Mouse (Mus musculus) neural tube, embryonic 11.5 days (tissue): ENCODE measurements around the gene Arhgap6. TPM values are rescaled to one million over a fixed set of nuclear protein-coding genes. Genes with fewer than 3 reads are reported as not detected.

Experiments used
- ATAC-seq: fragments of 200-750 bp; cut with Nextera tagmentation; 2 replicates; pipeline ENCODE4 v1.8.0; 2017; ENCODE audit warnings: moderate number of reproducible peaks, mild to moderate bottlenecking, moderate TSS enrichment, moderate library complexity; ENCODE audit not compliant: insufficient read depth, low FRiP score, low TSS enrichment
- DNase-seq: peaks from one replicate; pipeline ENCODE4 v3.0.0-alpha.2; 2015; ENCODE audit warnings: low spot score
- H3K27ac ChIP-seq: fragments of 300-500 bp; sonication (generic); 2 replicates; pipeline ENCODE4 v1.5.1; 2014; ENCODE audit warnings: low read depth, mild to moderate bottlenecking, low read length
- H3K27me3 ChIP-seq: fragments of 300-500 bp; sonication (generic); 2 replicates; pipeline ENCODE4 v1.6.1; 2014; ENCODE audit warnings: mild to moderate bottlenecking, low read length, mixed read lengths; ENCODE audit not compliant: control insufficient read depth, insufficient read depth
- H3K36me3 ChIP-seq: fragments of 300-500 bp; sonication (generic); 2 replicates; pipeline ENCODE4 v1.6.1; 2014; ENCODE audit warnings: mild to moderate bottlenecking, low read length, moderate library complexity, mixed read lengths; ENCODE audit not compliant: control insufficient read depth, insufficient read depth
- H3K4me1 ChIP-seq: fragments of 300-500 bp; sonication (generic); 2 replicates; pipeline ENCODE4 v1.6.1; 2014; ENCODE audit warnings: low read length, mixed read lengths; ENCODE audit not compliant: control insufficient read depth, insufficient read depth
- H3K4me2 ChIP-seq: fragments of 300-500 bp; sonication (generic); 2 replicates; pipeline ENCODE4 v1.6.1; 2014; ENCODE audit warnings: low read depth, mild to moderate bottlenecking, moderate library complexity
- H3K4me3 ChIP-seq: fragments of 300-500 bp; sonication (generic); 2 replicates; pipeline ENCODE4 v1.5.1; 2014; ENCODE audit warnings: low read depth, low read length
- H3K9ac ChIP-seq: fragments of 300-500 bp; sonication (generic); 2 replicates; pipeline ENCODE4 v1.6.1; 2014; ENCODE audit warnings: mild to moderate bottlenecking, low read length
- H3K9me3 ChIP-seq: fragments of 300-500 bp; sonication (generic); 2 replicates; pipeline ENCODE4 v1.6.1; 2016; ENCODE audit warnings: low read length; ENCODE audit not compliant: control insufficient read depth
- WGBS: fragments of 180-500 bp; shearing (Covaris S2); extraction: QIAGEN DNeasy Blood & Tissue Kit; methylation state at CpG from one replicate; pipeline ENCODE4 v1.1.7; 2014; 5-methylcytosine and 5-hydroxymethylcytosine counted together
- polyA plus RNA-seq: library from polyadenylated mRNA; unstranded; fragments of >200 nt; fragmentation: Nextera tagmentation; extraction: Ambion mirVana; gene quantifications from 2 replicates; pipeline ENCODE4 v1.2.1, GENCODE M21; 2014

Arhgap6 gene
- polyA plus RNA-seq, 1 experiment from 2014 or later: 1.8 TPM

- H3K9me3 ChIP-seq: no peaks in the 10 kb centered on the region
- H3K4me1 ChIP-seq: no peaks in the 10 kb centered on the region
- H3K4me3 ChIP-seq: no peak overlapping the region
- H3K9ac ChIP-seq: no peak overlapping the region
- H3K36me3 ChIP-seq: no peaks in the 10 kb centered on the region
- no peak overlapping the region for H3K4me2 ChIP-seq
- 39% methylated on average over 4 of the region's 4 CpGs for WGBS
- ATAC-seq (no peak), DNase-seq (no peak)
- no peaks in the 10 kb centered on the region; the same call in 1 of the 2 replicates for H3K27me3 ChIP-seq
- no peak overlapping the region for H3K27ac ChIP-seq
These were observed 143.0 kb downstream of the Arhgap6 start for GRCm38 (mm10) chrX:168937941-168938340.

DNA sequence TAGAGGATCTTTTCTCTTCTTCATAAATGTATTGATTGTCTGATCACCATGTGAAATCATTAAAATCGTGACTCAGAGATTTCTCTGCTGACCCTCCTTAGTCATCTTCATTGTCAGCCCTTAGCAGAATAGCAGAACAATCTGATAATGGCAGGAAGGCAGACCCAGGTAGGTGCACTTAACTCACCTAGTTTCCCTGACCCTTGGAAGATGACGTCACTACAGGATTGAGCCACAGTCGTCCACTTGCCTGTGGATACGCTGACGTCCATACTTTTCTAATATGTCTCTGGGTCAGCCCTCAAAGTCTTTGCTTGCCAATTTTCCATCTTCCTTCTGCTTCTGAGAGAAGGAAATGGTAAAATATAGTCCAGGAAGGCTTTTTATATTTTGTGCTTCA, 146.8 kb downstream of the Arhgap6 start:
- Histone ChIP-seq H3K27ac (no peak overlapping the region), H3K4me3 (no peak overlapping the region), H3K4me2 (no peak overlapping the region), H3K4me1 (no peaks in the 10 kb centered on the region), H3K9ac (no peak overlapping the region), H3K27me3 (no peaks in the 10 kb centered on the region; the same call in 1 of the 2 replicates), H3K36me3 (no peaks in the 10 kb centered on the region), H3K9me3 (no peaks in the 10 kb centered on the region)
- ATAC-seq: no peak
- 93% methylated on average over 5 of the region's 5 CpGs for WGBS
- DNase-seq: no peak

DNA sequence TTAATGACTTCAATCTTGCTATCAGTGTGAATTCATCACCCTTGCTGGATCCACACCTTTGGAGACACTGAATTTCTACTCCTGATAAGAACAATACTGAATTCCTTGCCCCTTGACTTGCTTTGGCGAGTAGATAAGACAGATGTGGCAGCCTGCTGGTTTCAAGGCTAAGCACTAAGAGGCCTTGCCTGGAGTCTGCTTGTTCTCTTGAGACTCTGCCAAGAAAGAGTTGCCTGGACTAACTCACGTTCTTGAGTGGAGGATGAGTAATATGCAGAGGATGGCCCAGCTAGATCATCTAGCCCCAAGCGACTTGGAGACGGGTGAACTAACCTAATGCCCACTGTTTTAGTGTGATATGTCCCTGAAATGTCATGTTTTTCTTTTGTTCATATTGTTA, 148.3 kb downstream of the Arhgap6 start:
- H3K36me3 ChIP-seq: no peaks in the 10 kb centered on the region
- H3K9me3 ChIP-seq: no peaks in the 10 kb centered on the region
- ATAC-seq (no peak), DNase-seq (no peak)
- H3K4me1 ChIP-seq: no peaks in the 10 kb centered on the region
- no peak overlapping the region for H3K4me2 ChIP-seq
- H3K27ac ChIP-seq: no peak overlapping the region
- H3K9ac ChIP-seq: no peak overlapping the region
- no peak overlapping the region for H3K4me3 ChIP-seq
- 77% methylated on average over 4 of the region's 4 CpGs for WGBS
- no peaks in the 10 kb centered on the region; the same call in 1 of the 2 replicates for H3K27me3 ChIP-seq

- Histone ChIP-seq H3K9ac (no peak overlapping the region), H3K4me2 (no peak overlapping the region), H3K36me3 (no peaks in the 10 kb centered on the region), H3K9me3 (no peaks in the 10 kb centered on the region), H3K27me3 (0 out of 2 replicates have a peak, but pooled peaks cover 4% of the 10 kb centered on the region), H3K4me3 (no peak overlapping the region), H3K27ac (no peak overlapping the region), H3K4me1 (no peaks in the 10 kb centered on the region)
- ATAC-seq (no peak), DNase-seq (no peak)
- WGBS: 74% methylated on average over 1 of the region's 1 CpGs
These were observed 180.5 kb downstream of the Arhgap6 start for GRCm38 (mm10) chrX:168975444-168975843.

DNA sequence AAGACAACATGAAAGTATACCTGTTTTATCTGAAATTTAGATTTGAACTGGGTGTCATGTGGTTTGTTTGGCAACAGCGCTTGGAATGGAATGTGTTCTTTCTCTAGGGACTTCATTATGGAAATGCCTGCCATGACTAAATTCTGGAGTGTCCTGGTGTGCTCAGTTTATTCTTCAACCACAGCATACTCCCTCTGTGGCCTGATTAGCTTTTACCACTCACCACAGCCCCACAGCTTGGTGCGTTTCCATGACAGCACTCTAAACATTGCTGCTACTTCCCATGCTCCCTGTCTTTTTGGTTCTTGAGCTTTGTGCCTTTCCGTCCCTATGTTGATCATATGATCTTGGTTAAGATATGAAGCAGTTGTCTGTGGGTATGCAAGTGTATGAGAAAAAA, 182.9 kb downstream of the Arhgap6 start:
- H3K27ac ChIP-seq: no peak overlapping the region
- H3K9ac ChIP-seq: no peak overlapping the region
- H3K36me3 ChIP-seq: no peaks in the 10 kb centered on the region
- no peaks in the 10 kb centered on the region for H3K4me1 ChIP-seq
- DNase-seq (no peak), ATAC-seq (no peak)
- 78% methylated on average over 3 of the region's 3 CpGs for WGBS
- H3K4me2 ChIP-seq: no peak overlapping the region
- no peaks in the 10 kb centered on the region for H3K9me3 ChIP-seq
- H3K27me3 ChIP-seq: 0 out of 2 replicates have a peak, but pooled peaks cover 4% of the 10 kb centered on the region
- H3K4me3 ChIP-seq: no peak overlapping the region

DNA sequence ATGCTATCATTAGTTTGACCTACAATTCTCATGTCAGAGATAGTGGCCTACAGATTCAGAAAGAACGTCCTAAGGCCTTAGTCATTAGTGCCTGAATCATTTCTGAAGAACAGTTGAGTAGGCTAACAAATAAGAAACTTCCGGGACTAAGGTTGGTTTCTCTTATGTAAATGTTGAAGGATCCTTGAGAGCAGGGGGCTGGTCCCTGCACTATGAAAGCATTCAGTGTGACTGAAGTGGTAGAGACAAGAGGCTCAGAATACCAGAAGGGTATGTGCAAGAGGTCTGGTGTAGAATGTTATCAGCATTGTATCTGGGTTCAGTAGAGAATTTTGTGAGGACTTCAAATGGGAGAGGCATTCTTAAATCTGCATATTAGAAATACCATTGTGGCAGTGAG, 185.5 kb downstream of the Arhgap6 start:
- no peak for ATAC-seq
- Histone ChIP-seq H3K27ac (no peak overlapping the region), H3K4me2 (no peak overlapping the region), H3K4me3 (no peak overlapping the region), H3K36me3 (no peaks in the 10 kb centered on the region), H3K9ac (no peak overlapping the region), H3K4me1 (no peaks in the 10 kb centered on the region), H3K9me3 (no peaks in the 10 kb centered on the region), H3K27me3 (0 out of 2 replicates have a peak, but pooled peaks cover under 1% of the 10 kb centered on the region)
- no peak for DNase-seq
- WGBS: 80% methylated on average over 2 of the region's 2 CpGs

DNA sequence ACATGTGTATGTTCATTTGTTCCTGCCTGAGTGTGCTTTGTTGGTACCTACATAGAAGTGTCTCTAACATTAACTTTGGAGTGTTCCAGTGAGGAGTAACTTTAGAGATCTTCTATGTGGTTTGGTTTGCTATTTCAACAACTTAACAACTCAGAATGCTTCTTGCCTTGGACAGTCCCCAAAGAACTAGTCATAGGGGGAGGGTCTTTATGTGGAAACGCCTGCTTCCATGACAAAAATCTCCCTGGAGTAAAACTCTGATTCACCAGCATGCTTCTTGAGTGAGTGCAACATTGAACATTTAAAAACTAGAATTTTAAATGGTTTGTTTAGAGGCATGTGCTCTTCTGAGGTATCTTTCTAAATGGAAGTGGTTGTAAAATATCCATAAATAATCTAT, 212.2 kb downstream of the Arhgap6 start:
- WGBS: 68% methylated on average over 1 of the region's 1 CpGs
- Histone ChIP-seq H3K4me3 (no peak overlapping the region), H3K4me2 (no peak overlapping the region), H3K9ac (no peak overlapping the region), H3K27me3 (no peaks in the 10 kb centered on the region), H3K9me3 (no peaks in the 10 kb centered on the region), H3K27ac (no peak overlapping the region), H3K4me1 (no peaks in the 10 kb centered on the region), H3K36me3 (no peaks in the 10 kb centered on the region)
- ATAC-seq (no peak), DNase-seq (no peak)

DNA sequence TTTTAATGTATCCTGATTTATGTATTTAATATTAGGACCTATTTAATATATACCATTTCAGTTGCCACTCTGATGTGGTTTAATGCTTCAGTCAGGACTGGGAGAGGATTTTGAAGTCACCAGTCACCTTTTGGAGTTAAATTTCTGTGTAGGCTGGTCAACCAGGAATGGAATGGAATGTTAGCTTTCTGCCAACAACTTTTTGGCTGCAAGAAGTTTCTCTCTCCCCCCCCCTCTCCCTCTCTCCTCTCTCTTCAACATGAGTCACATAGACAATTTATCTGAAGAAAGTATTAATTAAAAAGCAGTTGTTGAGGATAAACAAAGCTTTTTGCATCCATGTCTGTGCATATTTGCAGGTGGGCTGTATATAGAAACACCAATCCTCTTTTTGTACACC, 217.8 kb downstream of the Arhgap6 start:
- H3K4me3 ChIP-seq: no peak overlapping the region
- H3K27ac ChIP-seq: no peak overlapping the region
- no peak for ATAC-seq
- DNase-seq: no peak
- H3K27me3 ChIP-seq: no peaks in the 10 kb centered on the region
- no peaks in the 10 kb centered on the region for H3K9me3 ChIP-seq
- H3K9ac ChIP-seq: no peak overlapping the region
- no peak overlapping the region for H3K4me2 ChIP-seq
- no peaks in the 10 kb centered on the region for H3K36me3 ChIP-seq
- H3K4me1 ChIP-seq: no peaks in the 10 kb centered on the region

GRCm38 (mm10) chrX:169034390-169034789, 239.5 kb downstream of the Arhgap6 start:
- Histone ChIP-seq H3K4me3 (no peak overlapping the region), H3K9me3 (no peaks in the 10 kb centered on the region), H3K27ac (no peak overlapping the region), H3K27me3 (no peaks in the 10 kb centered on the region), H3K4me2 (no peak overlapping the region), H3K36me3 (no peaks in the 10 kb centered on the region), H3K4me1 (no peaks in the 10 kb centered on the region), H3K9ac (no peak overlapping the region)
- ATAC-seq: no peak
- 89% methylated on average over 1 of the region's 1 CpGs for WGBS
- DNase-seq: no peak
